Mouse (Mus musculus) granulocyte monocyte progenitor cell, adult 5-6 weeks (primary cell): ENCODE data around the gene Parp16. TPM values are rescaled to one million over a fixed set of nuclear protein-coding genes. Genes with fewer than 3 reads are reported as not detected.

Experiments
- ATAC-seq: replicated peaks from 2 replicates; pipeline ENCODE4 v1.8.0; 2016; ENCODE audit warnings: mild to moderate bottlenecking, moderate TSS enrichment, inconsistent platforms; ENCODE audit not compliant: poor library complexity, severe bottlenecking
- total RNA-seq, 2 experiments: library from RNA; stranded (forward) in 1 of 2; stranded (reverse) in 1 of 2; fragments of 200-712, 200-1000 nt in 1 of 2; fragments of >200 nt in 1 of 2; fragmentation: Nextera tagmentation in 1 of 2; gene quantifications; 2 replicates each; pipeline ENCODE4 v1.2.3; 2014 to 2017

The Parp16 gene
- 2.1 and 8.0 TPM in 2 replicates for total RNA-seq (2014; fragmentation: Nextera tagmentation)
- total RNA-seq (2017), result 1.4 and 2.2 TPM in 2 replicates

DNA sequence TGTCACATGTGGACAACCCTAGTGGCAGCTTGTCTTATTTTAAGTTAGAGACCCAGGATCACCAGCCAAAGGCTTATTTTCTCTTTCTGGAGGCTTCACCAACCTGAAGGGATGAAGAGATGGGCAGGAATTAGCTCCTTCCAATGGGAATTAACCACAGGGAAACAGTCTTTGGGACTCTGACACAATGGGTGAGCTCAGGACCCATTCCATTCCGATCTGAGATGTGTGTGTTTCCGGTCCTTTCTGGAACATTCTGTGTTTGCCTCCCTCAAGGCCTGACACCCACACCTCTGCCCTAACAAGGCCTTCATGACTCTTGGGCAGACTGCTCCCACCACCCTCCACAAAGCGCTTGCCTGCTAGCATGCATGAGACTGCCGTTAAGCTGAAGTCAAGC, at the start of gene Parp16:
Gene Parp16 (plus strand): TSS at position 301 of the 400 bp plus-strand sequence.
- no peak for ATAC-seq

DNA sequence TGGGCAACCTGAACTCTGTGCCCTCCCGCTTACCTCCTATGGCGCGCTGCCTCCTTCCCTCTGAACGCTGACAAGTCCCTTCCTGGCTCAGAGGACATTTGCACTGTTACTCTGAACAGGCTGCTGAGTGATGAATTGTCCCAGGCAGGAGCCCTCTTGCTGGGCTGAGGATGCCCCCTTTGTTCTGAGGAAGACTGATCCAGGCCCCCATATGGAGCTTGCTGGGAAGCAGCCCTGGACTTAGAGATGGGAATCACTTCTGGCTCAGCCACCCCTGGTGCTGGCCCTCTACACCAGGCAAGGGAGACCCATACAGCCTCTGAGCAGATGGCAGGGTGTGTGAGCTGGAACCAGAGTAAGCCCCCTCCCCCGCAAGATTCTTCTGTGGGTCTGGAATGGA, 49.2 kb upstream of the Parp16 start:
- no peak for ATAC-seq

DNA sequence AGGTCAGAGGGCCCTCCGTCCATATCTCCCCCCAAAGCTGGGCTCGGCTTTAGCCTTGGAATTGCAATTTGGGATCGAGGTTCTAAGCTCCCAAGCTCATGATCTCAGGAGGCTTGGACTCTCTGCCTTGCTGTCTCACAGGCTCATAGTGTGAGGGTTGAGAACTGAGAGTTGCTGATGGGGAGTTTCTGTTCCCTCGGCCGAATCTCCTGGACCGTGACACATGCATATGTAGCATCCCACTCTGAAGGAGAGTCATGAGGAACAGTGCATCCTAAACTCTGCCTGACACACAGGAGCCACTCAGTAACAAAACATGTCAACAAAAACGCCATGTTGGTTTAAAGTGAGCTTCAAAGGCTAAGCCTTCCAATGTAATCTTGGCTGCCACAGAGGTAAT, 46.6 kb upstream of the Parp16 start:
- no peak for ATAC-seq

DNA sequence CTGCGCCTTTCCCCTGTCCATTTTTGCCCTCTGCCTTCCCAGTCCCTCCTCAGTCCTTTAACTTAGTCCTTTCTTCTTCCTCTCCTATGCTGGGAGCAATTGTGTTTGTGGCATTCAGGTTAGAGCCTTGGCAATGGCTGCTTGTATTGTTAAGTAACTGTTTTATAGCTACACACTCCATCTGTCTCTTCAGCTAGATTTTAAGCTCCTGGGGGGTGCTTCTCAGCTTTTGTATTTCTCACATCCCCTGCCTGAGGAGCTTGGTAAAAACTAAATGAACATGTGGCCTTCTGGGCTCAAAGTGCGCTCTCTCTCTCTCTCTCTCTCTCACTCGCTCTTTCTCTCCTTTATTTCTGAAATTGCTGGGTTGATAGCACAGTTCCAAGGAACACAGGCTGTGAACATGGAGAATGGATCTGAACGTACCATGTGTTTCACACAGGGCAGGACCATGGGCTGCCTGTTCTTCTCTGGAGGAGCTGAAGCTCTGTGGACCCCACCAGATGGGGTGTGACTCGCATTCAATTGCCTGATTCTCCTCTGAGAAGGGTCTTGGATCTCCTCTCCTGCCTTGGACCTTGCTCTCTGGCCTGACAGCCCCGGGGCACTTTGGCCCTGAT, 42.3 kb upstream of the Parp16 start:
- no peak for ATAC-seq

DNA sequence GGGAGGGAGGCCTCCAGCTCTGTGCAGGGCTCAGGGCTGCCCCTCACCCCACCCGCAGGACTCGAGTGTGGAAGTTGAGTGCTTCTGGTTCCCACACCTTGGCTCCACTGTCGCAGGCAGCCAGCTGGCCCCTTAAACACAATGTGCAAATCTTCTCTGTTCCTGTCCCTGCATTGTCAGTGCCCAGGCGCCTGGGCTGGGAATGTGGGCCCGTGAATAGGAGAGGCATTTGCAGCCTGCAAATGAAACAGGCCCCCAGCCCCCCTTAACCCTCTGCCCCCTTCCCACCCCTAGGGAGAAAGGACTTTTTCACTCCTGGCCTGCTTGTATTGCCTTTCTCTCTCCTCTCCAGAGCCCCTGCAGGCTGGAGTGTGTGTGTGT, 41.8 kb upstream of the Parp16 start:
- ATAC-seq, result no peak

DNA sequence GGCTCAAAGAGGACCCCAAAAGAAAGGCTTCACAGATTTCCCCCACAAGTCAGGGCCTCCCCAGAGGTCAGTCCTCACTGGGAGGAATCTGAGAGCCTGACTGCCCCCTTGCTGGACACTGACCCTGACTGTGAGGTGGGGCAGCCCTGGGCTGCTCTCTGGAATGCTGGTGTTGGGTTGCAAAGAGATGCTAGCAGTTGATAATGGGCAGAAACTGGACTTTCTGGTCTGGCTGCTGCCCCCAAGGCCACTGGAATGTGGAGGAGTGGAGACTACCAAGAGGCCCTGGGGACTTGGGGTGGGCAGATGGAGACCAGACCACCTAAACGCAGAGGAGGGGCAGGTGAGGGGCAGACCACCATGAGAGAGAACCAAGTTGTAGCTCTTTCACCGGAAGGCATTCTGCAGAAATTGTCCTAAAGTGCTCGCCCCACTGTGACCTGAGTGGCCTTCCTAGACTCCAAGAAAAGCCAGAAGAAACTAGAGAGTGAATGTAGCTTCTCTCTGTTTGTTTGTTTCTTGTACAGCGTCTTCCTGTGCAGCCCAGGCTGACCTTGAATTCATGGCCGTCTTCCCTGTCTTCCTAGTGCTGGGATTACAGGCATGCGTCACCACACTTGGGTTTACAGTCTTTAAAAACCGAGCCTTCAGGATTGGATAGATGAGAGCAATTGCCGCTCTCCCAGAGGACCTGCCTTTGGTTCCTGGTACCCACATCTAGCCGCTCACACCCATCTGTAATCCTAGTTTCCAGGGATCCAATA, 40.3 kb upstream of the Parp16 start:
- no peak for ATAC-seq

DNA sequence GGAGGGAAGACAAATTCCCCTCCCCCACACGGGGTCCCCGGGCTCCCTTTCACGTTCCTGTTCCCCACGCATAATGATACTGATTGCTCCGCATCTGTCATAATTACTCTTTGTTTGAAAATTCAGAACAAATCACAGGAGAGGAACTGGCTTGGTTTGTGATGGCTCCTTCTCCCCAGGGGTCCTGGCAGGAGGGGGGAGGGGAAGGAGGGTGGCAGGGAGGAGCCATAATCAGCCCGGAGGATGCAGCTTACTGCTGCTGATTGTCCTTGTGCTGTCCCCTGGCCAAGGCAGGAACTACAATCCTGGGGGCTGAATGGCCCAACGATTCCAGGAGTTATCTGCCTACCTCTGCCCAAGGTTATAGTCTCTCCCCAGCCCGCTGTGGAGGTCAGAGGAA, 38.5 kb upstream of the Parp16 start:
- ATAC-seq, result no peak

DNA sequence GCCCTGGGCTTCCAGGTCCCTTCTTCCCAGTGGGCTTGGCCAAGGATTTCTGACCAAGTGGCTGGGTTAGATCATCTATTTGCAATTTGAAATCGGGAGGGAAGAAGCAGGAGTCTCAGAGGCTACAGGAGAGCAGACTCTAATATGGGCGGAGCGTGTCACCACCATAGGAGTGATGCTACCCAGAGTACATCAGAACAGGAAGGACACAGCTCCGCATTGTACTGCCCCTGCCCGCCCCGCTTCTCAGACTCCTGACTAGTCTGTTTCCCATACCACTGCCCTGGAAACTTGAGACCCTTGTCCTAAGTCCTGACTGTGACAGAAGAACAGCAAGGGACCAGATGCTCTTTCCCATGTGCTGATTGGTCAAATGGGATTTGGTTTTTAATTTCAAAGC, 37.5 kb upstream of the Parp16 start:
- no peak for ATAC-seq

DNA sequence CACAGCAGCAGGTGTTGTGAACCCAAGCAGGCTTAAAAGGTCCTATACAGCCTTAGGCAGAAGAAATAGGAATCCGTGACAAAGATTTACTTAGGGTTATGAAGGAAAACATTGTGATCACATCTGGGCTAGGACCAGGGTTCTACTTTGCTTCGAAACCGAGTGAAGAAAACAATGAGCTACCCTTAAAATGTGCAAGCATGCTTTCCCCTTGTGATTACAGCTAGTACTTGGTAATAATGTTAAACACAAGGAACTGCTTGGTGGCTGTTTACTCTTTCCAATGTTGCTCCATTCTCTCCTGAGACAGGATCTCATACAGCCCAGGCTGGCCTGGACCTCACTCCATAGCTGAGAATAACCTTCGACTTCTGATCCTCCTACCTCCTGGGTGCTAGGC, 34.0 kb upstream of the Parp16 start:
- no peak for ATAC-seq

DNA sequence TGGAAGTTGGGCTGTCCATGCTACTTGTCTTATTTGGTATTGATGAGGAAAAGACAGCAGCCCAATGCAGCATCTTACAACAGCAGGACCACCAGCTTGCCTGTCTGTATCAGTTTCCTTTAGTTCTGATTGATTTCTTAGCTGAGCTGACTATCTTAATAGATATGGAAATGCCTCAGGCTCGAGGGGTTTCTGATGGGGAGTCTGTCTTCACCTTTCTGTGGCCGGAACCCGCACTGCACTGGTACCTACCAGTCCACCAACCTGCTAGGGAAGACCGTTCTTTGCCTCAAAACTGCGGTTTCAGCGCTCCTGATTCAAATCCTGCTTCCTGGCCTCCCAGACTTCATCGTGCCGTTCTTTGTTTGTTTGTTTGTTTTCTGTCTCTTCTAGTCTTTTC, 33.3 kb upstream of the Parp16 start:
- no peak for ATAC-seq

DNA sequence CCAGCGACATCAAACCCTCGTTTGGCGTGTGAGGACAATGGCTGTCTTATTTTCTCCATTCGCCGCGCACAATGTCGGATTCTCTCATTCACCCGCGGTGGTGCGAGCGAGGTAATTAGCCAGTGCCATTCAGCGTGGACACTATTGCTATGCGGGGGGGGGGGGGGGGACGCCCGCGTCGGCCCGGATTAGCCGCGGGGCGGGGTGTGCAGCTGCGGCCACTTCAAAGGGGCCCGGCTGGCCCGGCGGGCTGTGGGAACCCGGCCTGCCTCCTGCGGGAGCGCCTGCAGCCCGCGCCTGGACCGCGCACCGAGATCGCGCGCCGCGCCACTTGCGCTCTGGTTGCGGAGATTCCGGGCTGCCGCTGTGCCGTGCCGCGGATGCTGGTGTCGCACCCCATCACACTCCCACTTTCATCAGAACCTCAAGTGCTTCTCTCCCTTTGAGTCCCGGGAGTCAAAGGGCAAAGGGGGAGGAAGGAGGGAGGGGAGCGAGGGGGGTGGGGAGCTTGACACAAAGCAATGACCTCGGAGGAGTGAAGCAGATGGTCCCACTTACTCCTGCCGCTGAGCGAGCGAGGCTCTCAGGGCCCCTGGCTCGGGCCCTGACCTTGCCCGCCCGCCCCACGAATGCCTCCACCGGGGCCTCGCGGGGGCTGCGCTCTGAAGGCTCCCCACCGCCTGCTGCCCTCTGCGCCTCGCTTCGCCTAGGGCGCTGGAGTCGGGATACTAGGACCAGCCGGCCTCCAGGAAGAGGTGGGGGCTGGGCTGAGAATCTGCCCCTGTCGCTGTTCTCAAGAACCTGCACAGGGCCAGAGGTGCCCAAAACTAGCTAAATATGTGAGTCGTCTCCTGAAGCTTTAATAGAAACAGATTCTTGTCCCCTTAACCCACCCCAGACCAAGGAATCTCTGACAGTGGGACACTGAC, 32.2 kb upstream of the Parp16 start:
- no peak for ATAC-seq

DNA sequence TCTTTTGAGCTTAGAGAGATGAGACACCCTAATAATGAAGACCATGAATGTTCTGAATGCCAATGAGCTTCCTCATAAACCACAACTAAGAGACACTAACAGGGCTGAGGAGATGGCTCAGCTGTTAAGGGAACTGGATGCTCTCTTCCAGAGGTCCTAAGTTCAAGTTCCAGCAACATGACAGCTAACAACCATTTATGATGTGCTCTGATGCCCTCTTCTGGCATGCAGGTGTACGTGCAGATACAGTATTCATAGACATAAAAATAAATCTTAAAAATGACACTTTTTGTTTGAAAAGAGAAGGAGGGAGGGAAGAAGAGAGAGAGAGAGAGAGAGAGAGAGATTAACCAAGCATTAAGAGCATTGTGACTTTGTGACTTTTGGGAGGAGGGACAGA, 30.3 kb upstream of the Parp16 start:
- no peak for ATAC-seq

DNA sequence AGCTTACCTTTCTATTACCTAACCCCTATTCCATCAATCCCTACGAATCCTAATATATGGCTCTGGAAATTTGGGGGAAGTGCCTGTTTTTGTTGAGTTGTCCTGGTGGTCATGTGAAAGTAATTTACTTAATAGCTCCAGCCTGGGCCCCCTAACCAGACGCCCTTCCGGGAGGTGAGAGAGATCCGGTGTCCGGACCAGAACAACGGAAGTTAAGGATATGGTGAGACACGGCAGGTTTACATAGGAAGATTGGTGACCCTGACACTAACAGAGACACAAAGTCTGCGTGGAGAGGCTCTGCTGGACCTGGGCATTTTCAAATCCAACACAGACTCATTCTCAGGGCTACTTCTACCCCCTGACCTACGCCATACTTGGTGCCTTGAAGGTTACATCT, 28.8 kb upstream of the Parp16 start:
- no peak for ATAC-seq

DNA sequence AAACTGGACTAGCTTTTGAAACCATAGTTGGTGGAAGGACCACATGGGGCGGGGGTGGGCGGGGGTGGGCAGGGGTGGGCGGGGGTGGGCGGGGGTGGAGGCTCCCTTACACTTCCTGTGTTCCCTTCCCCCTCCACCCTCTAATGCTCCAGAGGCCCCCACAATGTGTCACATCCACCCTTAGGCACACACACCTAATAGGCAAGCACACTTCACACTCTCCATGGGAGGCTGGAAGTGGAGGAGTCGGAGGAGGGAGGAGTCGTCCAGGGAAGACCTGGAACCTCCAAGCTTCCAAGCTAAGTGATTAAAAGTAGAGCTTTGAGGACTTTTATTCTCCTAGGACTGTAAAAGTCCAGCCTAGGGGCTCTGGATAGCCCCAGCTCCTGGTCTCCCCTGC, 26.6 kb upstream of the Parp16 start:
- ATAC-seq, result no peak

DNA sequence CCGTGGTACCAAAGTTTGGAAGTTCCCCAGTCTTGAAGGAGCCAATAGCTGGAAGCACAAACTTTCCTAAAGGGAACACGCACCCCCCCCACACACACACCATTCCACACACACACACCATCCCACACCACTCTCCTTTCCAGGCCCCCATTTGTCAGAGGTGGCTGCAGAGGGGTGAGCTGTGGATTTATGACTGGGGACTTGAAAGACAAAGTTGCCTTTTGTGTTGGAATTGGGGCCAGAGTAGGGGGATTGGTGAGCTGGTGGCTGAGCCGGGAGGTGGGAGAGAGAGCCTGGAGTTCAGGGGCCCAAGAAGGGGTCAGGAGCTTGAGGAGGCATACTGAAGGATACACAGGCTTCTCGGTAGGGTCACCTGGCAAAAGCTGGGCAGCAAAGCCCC, 26.2 kb upstream of the Parp16 start:
- no peak for ATAC-seq

DNA sequence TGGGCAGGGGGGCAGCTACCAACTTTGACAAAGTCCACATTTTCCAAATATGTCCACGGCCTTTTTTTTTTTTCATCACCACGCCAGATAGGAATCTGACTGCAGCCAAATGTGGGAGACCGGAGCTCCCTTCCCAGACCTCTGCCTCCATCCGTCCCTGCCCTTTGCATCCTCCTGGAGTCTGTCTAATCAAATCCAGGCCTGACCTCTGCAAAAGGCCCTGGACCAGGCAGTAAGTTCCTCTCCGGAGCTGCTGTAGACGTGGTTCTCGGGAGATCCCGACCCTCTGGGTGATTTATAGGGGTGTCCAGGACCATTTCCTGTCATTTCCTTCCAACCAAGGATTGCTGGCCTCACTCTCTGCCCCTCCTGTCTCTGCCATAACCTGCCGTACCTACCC, 22.5 kb upstream of the Parp16 start:
- no peak for ATAC-seq

DNA sequence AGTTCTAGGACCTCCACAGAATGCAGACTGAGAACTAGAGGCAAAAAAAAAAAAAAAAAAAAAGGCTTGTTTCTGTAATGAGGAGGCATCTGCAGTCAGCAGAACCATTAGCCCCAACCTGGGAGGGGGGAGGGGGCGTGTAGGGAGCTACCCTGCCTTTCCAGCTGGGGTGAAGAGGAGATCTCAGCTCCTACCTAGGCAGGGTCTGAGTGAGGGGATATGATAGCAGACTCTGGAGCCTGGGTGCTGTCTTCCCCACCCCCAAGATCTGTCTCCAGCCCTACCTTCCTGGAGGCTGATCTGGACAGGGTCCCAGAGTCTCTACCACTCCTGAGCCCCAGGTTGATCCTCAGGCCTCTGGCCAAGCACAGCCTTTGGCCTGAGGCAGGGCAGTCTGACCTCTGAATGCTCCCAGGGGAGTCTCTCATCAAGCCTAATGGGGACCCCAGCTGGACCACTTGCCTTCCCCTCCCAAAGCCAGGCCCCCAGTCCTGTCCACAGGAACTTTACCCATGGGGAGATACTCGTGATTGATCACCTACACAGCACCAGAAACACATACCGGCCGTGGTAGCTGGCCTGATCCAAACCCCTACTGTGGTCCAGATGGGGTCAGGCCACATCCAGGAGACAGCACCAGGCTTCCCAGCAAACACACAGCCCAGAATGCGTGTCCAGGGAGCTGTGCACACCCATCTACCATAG, 19.8 kb upstream of the Parp16 start:
- no peak for ATAC-seq

DNA sequence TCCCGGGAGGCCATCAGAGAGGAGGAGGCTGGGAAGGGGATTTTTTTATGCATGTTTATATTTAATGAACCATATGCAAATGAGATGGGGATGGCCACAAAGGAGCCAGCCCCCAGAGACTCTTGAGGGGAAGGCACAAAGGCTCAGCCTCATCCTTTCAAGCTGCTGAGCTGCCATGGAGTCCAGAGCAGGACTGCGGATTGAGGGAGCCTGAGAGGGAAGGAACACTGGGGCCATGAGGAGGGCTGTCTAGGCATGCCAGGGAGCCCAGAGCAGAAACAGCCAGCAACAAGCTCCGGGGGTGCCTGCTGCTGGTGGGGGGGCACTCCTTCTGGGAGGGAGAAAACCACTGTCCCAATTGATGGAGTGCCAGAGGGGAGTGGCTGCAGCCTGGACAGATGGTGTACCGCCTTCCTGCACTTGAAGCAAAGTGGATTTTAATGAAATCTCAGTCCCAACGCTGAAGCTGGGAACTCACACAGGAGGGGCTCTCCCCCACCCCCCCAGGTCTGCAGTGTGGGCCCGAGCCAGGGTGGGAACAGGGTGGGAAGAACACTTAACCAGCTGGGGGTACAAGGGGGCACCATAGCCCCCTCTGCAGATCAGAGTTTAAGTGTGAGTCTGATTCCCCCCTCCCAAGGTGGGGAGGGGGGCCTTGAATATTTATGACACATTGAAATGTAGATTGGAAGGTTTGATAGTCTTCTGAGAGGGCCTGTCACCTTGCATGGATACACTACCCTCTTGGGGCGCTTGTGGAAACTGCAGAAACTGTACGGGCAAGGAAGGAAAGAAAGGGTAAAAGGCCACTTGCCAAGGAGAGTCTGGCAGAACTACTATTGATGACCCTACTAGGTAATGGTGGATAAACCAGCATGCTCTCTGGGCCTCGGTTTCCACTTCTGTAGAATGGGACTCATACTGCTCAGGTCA, 18.9 kb upstream of the Parp16 start:
- no peak for ATAC-seq

DNA sequence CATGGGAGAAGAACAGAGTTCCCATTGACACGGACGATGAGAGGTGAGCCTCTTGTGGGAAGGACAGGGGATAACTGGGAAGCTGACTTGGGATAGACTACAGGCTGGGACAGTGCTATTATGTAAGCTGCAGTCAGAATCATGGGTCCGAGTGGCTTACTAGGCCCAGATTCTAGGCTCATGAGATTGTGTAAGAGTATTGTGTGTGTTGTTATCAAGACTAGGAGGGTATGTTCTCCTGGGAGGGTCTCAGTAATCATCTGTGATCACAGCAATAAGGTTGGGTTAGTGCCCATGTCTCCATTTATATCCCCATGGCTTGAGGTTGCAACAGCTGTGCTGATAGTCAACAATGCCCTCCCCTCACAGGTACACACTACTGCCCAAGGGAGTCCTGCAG, 17.7 kb upstream of the Parp16 start:
- no peak for ATAC-seq

DNA sequence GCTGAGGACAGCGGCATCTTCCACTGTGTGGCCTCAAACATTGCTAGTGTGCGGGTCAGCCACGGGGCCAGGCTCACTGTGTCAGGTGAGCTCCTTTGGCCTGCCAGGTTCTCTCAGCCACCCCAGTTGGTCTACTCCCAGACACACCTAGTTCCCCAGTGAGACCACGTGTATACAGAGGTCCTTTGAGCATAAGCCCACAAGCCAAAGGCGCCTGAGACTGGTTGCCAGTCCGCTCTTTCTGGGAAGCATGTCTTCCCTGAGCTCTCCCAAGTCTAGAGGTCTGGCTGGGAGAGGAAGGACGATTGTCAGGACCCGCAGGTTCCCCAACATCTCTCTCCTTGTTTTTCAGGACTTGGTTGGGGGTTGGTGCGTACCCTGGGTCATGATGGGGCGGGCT, 17.2 kb upstream of the Parp16 start:
- ATAC-seq, result no peak
